Comparison of ENCODE assay signal across 29 mouse cellular contexts in genomic region chr12:9279893-9280605, GRCm38 (mm10).
DNase-seq lines count a peak whose midpoint lies in the region; ATAC-seq and TF ChIP-seq lines count a peak whose summit lies in the region.
"Had no signal": no experiment of that assay in that cellular context is flagged by ENCODE, and none has a peak within 500 bp of the region (broad histone marks: within the 10 kb centered on the region; RNA-seq: fewer than 3 reads in every experiment).

No protein-coding gene starts in this region.

- no peaks in the 10 kb centered on the region for H3K9me3 ChIP-seq in embryonic facial prominence, embryonic 10.5 days
- H3K9me3 ChIP-seq in embryonic facial prominence, embryonic 15.5 days (replicated peaks): no peaks in the 10 kb centered on the region
- H3K9me3 ChIP-seq: heart, embryonic 13.5 days; kidney, embryonic 15.5 days; stomach, embryonic 15.5 days had no signal

- peak; percentile 7 for DNase-seq in embryo, embryonic 11 days
- no peak for DNase-seq in embryo, embryonic 10 days (ENCODE audit: low spot score)
- peak; percentile 14 for DNase-seq in ES-CJ7 (ENCODE audit: low read depth, low spot score)
- DNase-seq in embryonic facial prominence, embryonic 10.5 days (ENCODE audit: low spot score): peak; percentile 15
- no peak for DNase-seq in lung, adult 2 months
- no peak for DNase-seq in lung, postnatal 36 days
- DNase-seq: cerebellum, adult 11 months; cerebellum, adult 9-11 months; gastrocnemius, adult 2 months; gastrocnemius, postnatal 36 days; heart, adult 2 months; heart, postnatal 10 days; kidney, adult 18-20 months; kidney, postnatal 25 days; right cerebral cortex, postnatal 25 days had no signal

- 41% methylated on average over 5 of the region's 5 CpGs for WGBS in embryonic facial prominence, embryonic 10.5 days
- WGBS in embryonic facial prominence, embryonic 15.5 days: 22% methylated on average over 5 of the region's 5 CpGs
- WGBS in lung, adult 2 months: 55% methylated on average over 5 of the region's 5 CpGs

- H3K36me3 ChIP-seq in embryonic facial prominence, embryonic 10.5 days (replicated peaks): no peaks in the 10 kb centered on the region
- H3K36me3 ChIP-seq in embryonic facial prominence, embryonic 15.5 days: no peaks in the 10 kb centered on the region
- H3K36me3 ChIP-seq: G1E; heart, embryonic 13.5 days; kidney, embryonic 15.5 days; stomach, embryonic 15.5 days had no signal

- H3K27me3 ChIP-seq in embryonic facial prominence, embryonic 10.5 days (replicated peaks; ENCODE audit: low read depth, poor library complexity, severe bottlenecking): no peaks in the 10 kb centered on the region
- H3K27me3 ChIP-seq in embryonic facial prominence, embryonic 15.5 days: no peaks in the 10 kb centered on the region
- H3K27me3 ChIP-seq: CH12.LX; Patski; stomach, embryonic 15.5 days had no signal

- H3K27ac ChIP-seq in embryonic facial prominence, embryonic 10.5 days (replicated peaks): no peak overlapping the region; the same call in 1 of the 2 replicates
- peak overlapping the region; percentile 48; the same call in 1 of the 2 replicates for H3K27ac ChIP-seq in embryonic facial prominence, embryonic 15.5 days (replicated peaks)
- H3K27ac ChIP-seq: gastrocnemius, adult 2 months; heart, adult 2 months; heart, embryonic 13.5 days; kidney, embryonic 15.5 days; left cerebral cortex, adult 2 months; macrophage; stomach, embryonic 15.5 days had no signal

- ATAC-seq in embryonic facial prominence, embryonic 15.5 days (ENCODE audit: insufficient number of reproducible peaks, low FRiP score, low TSS enrichment, low read depth): no peak
- no peak for ATAC-seq in megakaryocyte progenitor cell, adult 5-6 weeks (replicated peaks; ENCODE audit: poor library complexity)
- ATAC-seq: forebrain, embryonic 16.5 days; hindbrain, embryonic 16.5 days; midbrain, embryonic 16.5 days; Patski had no signal

- no peak overlapping the region for H3K9ac ChIP-seq in embryonic facial prominence, embryonic 15.5 days
- H3K9ac ChIP-seq: heart, embryonic 13.5 days; kidney, embryonic 15.5 days; stomach, embryonic 15.5 days had no signal

- TF ChIP-seq CTCF in lung, adult 2 months (IDR thresholded peaks at IDR 0.05; ENCODE audit: insufficient read depth, low read length): no peak

- TF ChIP-seq POLR2A in lung, adult 2 months (IDR thresholded peaks at IDR 0.05; ENCODE audit: borderline replicate concordance, extremely low read depth, low read depth, low read length): no peak

- 0 out of 2 replicates have a peak, but pooled peaks cover 7% of the 10 kb centered on the region for H3K4me1 ChIP-seq in embryonic facial prominence, embryonic 10.5 days
- H3K4me1 ChIP-seq in embryonic facial prominence, embryonic 15.5 days: peaks cover 13% of the 10 kb centered on the region
- H3K4me1 ChIP-seq in lung, adult 2 months (ENCODE audit: control insufficient read depth, insufficient read depth, low read length): no peaks in the 10 kb centered on the region
- H3K4me1 ChIP-seq: heart, embryonic 13.5 days; kidney, embryonic 15.5 days; stomach, embryonic 15.5 days had no signal

- no peak overlapping the region for H3K4me2 ChIP-seq in embryonic facial prominence, embryonic 15.5 days (replicated peaks)
- H3K4me2 ChIP-seq: heart, embryonic 13.5 days; kidney, embryonic 15.5 days; liver, embryonic 11.5 days; stomach, embryonic 15.5 days had no signal

- H3K4me3 ChIP-seq in embryonic facial prominence, embryonic 10.5 days: no peak overlapping the region
- no peak overlapping the region for H3K4me3 ChIP-seq in embryonic facial prominence, embryonic 15.5 days (replicated peaks)
- H3K4me3 ChIP-seq in lung, adult 2 months (replicated peaks; ENCODE audit: extremely low read depth, low read depth, low read length): no peak overlapping the region
- H3K4me3 ChIP-seq: gastrocnemius, adult 2 months; heart, adult 2 months; heart, embryonic 13.5 days; kidney, embryonic 15.5 days; left cerebral cortex, adult 2 months; stomach, embryonic 15.5 days had no signal

Comparison
In these comparisons a context has a peak if more than half of its experiments do, and no peak if none do; other contexts are left out.
1. DNase-seq: peak in embryo, embryonic 11 days (single experiment), ES-CJ7 (single experiment) and embryonic facial prominence, embryonic 10.5 days (single experiment); none in embryo, embryonic 10 days (single experiment), lung, adult 2 months (single experiment) and lung, postnatal 36 days (single experiment).